Mouse (Mus musculus) lung, adult 10 weeks (tissue): ENCODE results near the gene Mcts1. TPM values are rescaled to one million over a fixed set of nuclear protein-coding genes. Genes with fewer than 3 reads are reported as not detected.

Experiments used
- polyA plus RNA-seq: library from polyadenylated mRNA; stranded (reverse); fragments of 350-450 nt; fragmentation: Illumina TruSeq; extraction: RNeasy Lipid Tissue Mini Kit (QIAGEN cat#74804); gene quantifications from one replicate; pipeline ENCODE4 v1.2.3, GENCODE M21; 2014; ENCODE audit warnings: low read depth, low replicate concordance; ENCODE audit not compliant: insufficient read depth

The Mcts1 gene
- 50.3 TPM for polyA plus RNA-seq

GRCm38 (mm10) chrX:38600177-38600994 is at the start of gene Mcts1:
Gene Mcts1, plus strand, starts transcription at chrX:38600578.

GRCm38 (mm10) chrX:38576078-38576477 is 24.3 kb upstream of the Mcts1 start, which contains the start of gene Cul4b:
Gene Cul4b, minus strand, starts transcription at chrX:38576196.

GRCm38 (mm10) chrX:38634801-38635637 is 34.6 kb downstream of the Mcts1 start, which contains the start of gene C1galt1c1:
Gene C1galt1c1, minus strand, starts transcription at chrX:38635087.

Other genes starting within 250 kb of the Mcts1 start
- 170 TPM for gene Lamp2, start 144.1 kb upstream of the Mcts1 start, polyA plus RNA-seq
- 8.5 TPM for gene Cul4b, start 24.4 kb upstream of the Mcts1 start, polyA plus RNA-seq
- gene C1galt1c1, start 34.5 kb downstream of the Mcts1 start, polyA plus RNA-seq, result 45.2 TPM
- gene 6030498E09Rik, start 172.1 kb downstream of the Mcts1 start, polyA plus RNA-seq, result not detected